Mouse (Mus musculus): ENCODE data around the gene Nkx1-2.
A peak's percentile ranks its signal among the peaks of the same experiment; 100 is the strongest.

The Nkx1-2 gene

DNA sequence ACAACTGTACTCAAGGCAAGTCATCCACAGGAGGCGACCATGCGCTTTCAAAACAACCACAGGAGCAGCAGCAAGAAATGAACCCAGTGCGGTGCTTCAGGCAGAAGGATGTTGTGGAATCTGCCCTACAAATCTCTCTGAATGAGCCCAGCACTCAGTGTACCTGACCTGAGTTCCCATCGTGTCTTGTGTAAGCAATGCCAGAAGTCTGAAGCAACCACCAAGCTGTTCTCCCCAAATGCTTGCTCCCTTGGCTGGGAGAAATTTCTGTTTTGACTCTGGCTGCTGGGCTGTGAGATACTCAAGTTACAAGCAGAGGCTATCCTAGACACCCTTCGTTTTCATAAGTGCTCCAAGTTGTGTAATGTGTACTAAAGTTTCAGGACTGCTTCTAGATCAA lies 6.3 kb upstream of the Nkx1-2 start:
- no peak for DNase-seq (ENCODE audit: low read depth in 1 of 2, low spot score in 2 of 2)

DNA sequence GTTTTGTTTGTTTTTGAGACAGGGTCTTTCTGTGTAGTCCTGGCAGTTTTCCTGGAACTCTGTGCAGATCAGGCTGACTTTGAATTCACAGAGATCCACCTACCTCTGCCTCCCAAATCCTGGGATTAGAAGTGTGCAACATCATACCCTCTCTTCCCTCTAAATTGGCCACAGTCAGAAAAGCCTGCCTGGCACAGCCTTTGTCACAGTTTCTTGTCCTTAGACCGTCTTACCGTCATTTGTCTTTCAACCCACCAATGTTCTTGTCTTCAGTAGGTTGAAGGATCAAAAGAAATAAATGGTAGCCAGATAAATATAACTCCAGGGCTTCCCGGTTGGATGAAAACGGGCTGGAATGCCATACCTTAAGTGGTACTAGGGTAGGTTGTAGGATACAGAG lies 5.3 kb upstream of the Nkx1-2 start:
- no peak for DNase-seq (ENCODE audit: low read depth in 1 of 2, low spot score in 2 of 2)

DNA sequence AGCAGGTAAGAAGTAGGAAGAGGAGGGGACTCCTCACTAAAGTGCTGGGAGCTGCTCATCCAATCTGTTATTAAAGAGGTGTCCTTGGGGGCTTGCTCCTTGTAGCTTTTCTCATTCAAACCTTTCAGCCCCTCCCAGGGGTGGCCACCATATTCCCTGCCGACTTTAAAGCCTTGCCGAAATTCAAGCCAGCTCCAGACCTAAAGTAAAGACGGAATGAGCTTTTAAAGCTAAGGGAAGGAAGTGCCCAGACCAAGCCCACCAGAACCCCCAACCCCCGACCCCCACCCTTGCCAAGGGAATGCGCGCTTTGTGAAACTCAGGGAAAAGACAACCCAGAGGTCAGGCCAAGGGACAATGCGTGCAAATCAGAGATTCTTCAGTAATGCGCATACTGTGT lies 1.5 kb upstream of the Nkx1-2 start:
- DNase-seq (ENCODE audit: low read depth in 1 of 2, low spot score in 2 of 2), result no peak

DNA sequence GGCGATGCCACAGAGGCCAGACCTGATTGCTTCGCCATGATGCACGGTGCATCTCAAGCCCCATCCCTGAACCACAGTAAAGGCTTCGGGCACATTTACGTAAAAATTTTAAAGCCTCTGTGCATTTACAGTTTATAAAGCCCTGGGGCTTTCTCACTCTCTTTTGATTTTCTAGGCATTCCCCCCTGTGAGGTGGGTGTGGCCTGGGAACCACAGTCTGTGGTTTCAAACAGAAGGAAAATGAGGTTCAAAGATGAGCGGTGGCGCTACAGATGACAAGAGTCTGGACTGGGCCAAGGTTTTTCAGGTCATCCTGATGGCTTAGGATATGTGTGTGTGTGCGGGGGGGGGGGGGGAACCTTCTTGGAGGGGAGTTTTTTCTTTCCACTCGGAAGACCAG lies 589 bp upstream of the Nkx1-2 start:
- no peak for DNase-seq (ENCODE audit: low read depth in 1 of 2, low spot score in 2 of 2)

- DNase-seq (ENCODE audit: low read depth in 1 of 2, low spot score in 2 of 2), result no peak
Measured at GRCm38 (mm10) chr7:132597251-132598041, 2.0 kb downstream of the Nkx1-2 start.

- DNase-seq (ENCODE audit: low read depth in 1 of 2, low spot score in 2 of 2), result no peak
Measured at GRCm38 (mm10) chr7:132596557-132597250, 2.7 kb downstream of the Nkx1-2 start.

- DNase-seq (ENCODE audit: low read depth in 1 of 2, low spot score in 2 of 2), result no peak
Measured at GRCm38 (mm10) chr7:132595787-132596186, 3.6 kb downstream of the Nkx1-2 start.

DNA sequence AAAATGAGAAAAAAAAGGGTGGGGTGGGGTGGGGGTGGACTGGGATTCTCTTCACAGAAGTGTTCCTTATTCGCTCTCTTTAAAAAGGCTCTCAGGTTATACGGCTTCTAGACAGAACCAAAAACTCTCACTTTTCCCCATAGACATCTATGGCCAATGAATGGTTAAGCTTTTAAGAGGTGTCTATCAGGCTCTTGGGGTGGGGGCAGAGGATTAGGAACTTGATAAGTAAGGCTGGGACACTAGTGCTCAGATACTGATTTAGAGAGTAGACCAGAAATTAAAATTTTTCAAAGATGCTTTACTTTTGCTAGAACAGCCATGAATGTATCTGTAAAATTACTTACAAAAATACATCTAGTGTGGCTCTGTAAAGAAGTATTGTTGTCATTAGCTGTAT lies 5.1 kb downstream of the Nkx1-2 start:
- no peak for DNase-seq (ENCODE audit: low read depth in 1 of 2, low spot score in 2 of 2)

- no peak for DNase-seq (ENCODE audit: low read depth in 1 of 2, low spot score in 2 of 2)
Measured at GRCm38 (mm10) chr7:132593762-132594161, 5.7 kb downstream of the Nkx1-2 start.

GRCm38 (mm10) chr7:132589610-132590009 lies 9.8 kb downstream of the Nkx1-2 start:
- no peak for DNase-seq (ENCODE audit: low read depth in 1 of 2, low spot score in 2 of 2)

DNA sequence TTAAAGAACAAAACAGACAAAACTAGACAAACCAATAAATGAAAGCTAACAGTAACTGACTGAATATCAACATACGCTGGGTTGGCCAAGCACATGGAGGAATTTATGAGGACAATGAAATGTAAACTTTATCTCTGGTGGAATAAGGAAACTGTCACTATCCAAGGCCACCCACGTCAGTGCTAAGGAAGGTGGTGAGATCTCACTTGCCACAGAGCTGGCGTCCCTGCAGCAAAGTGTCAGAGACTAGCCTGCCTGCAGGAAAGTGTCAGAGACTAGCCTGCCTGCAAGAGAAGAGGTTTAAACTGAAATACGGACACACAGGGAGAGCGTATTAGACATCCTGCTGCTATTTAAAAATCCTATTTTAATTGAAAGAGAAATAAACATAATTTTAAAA lies 12.3 kb downstream of the Nkx1-2 start:
- DNase-seq (ENCODE audit: low read depth in 1 of 2, low spot score in 2 of 2), result no peak

- no peak for DNase-seq (ENCODE audit: low read depth in 1 of 2, low spot score in 2 of 2)
Measured at GRCm38 (mm10) chr7:132585695-132586491, 13.5 kb downstream of the Nkx1-2 start.

- DNase-seq (ENCODE audit: low read depth in 1 of 2, low spot score in 2 of 2), result no peak
Measured at GRCm38 (mm10) chr7:132581441-132581840, 18.0 kb downstream of the Nkx1-2 start.

DNA sequence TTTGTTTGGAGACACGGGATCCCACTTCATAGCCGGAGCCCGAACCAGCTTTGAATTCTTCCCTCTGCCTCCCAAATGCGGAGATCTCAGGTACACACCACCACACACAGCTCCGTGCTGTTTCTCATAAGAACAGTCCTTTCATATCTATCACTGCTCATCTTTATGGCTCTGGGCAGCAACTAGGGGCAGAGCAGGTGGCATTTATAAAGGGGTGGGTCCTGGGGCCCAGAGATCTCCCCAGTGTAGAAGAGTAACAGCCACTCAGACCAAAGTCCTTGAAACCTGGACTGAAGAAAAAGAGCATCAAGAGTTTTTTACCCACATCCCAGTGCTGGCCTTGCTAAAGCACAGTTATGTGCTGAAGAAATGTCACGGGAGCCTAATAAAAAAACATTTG lies 18.9 kb downstream of the Nkx1-2 start:
- DNase-seq (ENCODE audit: low read depth in 1 of 2, low spot score in 2 of 2), result no peak

DNA sequence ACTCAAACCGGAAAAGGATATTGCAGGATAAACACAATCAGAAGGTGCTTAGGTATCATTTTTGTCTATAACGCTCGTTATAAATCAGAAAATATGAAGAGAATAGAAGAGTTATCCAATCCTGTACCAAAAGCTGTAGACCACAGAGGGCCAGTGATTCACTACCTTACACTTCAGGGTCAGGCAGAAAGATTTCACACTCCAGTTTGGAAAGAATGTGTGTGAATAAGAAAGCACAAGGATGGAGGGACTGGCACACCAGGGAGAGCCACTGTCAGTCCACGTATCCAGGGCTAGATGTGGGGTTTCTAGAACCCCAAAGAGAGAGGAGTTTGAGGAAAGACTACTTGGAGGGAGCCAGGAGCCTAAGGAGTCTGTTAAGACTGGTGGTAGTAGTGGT lies 22.5 kb downstream of the Nkx1-2 start:
- DNase-seq (ENCODE audit: low read depth in 1 of 2, low spot score in 2 of 2), result no peak

GRCm38 (mm10) chr7:132576116-132576650 lies 23.3 kb downstream of the Nkx1-2 start, which contains the start of gene Oat:
TSS of gene Oat (minus strand) at chr7:132576398.
- DNase-seq (ENCODE audit: low read depth in 1 of 2, low spot score in 2 of 2), result peak; percentile 68 to 88

DNA sequence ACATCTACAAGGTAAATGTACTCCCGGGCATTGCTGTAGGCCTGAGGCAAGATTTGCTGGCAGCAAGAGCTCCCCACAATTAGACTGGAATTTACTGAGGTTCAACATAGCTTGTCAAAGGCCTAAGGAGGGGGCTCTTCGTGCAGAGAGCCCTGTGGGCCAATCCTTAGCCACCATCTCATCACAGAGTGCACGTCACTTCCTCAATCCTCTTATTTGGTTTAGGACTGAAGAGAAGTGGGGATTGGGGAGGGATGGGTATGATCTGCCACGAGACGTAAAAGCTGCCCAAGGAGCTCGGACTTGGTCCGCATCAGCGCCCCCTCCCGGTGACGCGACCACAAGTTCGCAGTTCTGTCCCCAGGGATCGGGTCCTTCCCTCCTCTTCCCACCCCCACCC lies 23.8 kb downstream of the Nkx1-2 start:
- peak; percentile 61 to 77 for DNase-seq (ENCODE audit: low read depth in 1 of 2, low spot score in 2 of 2)

- DNase-seq (ENCODE audit: low read depth in 1 of 2, low spot score in 2 of 2), result no peak
Measured at GRCm38 (mm10) chr7:132574646-132575045, 24.8 kb downstream of the Nkx1-2 start.

DNA sequence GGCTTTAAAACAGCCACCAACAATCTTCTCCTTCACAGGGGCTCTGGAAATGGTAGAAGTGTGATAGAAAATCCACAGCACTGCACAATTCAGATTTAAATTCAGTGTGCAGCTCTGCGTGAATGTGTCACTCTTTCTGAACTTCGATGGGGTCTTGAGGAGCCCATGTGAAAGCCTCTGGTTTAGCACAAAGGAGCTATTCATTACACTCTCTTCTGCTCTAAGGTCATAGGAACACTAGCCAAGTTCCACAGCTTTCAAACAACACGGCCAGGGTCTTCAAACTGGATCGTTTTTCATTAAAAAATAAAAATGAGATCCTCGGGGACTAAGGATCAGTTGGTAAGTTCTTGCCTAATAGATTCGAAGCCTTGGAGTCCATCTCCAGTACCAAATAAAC lies 26.2 kb downstream of the Nkx1-2 start:
- DNase-seq (ENCODE audit: low read depth in 1 of 2, low spot score in 2 of 2), result no peak

DNA sequence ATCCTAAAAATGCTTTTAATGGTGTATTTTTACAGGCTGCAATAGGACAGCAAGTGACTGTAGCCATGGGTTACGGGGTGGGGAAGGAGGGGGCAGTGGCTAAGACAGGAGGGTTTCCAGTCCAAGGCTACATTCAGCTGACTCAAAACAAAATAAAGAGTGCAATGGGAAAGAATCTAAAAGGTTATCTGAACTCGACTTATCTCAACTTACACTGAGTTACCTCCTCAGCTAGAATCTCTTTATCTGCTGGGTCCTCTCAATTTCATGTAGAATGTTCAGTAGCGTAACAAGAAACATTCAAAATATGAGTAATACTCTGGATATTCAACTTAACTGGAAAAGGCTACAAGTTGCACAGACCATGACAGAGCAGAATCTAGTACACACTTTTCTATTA lies 26.7 kb downstream of the Nkx1-2 start:
- no peak for DNase-seq (ENCODE audit: low read depth in 1 of 2, low spot score in 2 of 2)

GRCm38 (mm10) chr7:132571481-132571880 lies 28.0 kb downstream of the Nkx1-2 start:
- DNase-seq (ENCODE audit: low read depth in 1 of 2, low spot score in 2 of 2), result no peak

GRCm38 (mm10) chr7:132570071-132570470 lies 29.4 kb downstream of the Nkx1-2 start:
- DNase-seq (ENCODE audit: low read depth in 1 of 2, low spot score in 2 of 2), result no peak
